Mouse (Mus musculus) left cerebral cortex, adult 11 months (tissue): ENCODE data around the gene Slc10a7.
"Not testable (repeated sequence)": the region's sequence is repeated elsewhere in the genome, so short reads cannot be mapped to it uniquely, and the experiment has no call there.

ENCODE experiments used
- DNase-seq: peaks from one replicate; pipeline ENCODE4 v3.0.0; 2022; ENCODE audit warnings: low spot score

The Slc10a7 gene

DNA sequence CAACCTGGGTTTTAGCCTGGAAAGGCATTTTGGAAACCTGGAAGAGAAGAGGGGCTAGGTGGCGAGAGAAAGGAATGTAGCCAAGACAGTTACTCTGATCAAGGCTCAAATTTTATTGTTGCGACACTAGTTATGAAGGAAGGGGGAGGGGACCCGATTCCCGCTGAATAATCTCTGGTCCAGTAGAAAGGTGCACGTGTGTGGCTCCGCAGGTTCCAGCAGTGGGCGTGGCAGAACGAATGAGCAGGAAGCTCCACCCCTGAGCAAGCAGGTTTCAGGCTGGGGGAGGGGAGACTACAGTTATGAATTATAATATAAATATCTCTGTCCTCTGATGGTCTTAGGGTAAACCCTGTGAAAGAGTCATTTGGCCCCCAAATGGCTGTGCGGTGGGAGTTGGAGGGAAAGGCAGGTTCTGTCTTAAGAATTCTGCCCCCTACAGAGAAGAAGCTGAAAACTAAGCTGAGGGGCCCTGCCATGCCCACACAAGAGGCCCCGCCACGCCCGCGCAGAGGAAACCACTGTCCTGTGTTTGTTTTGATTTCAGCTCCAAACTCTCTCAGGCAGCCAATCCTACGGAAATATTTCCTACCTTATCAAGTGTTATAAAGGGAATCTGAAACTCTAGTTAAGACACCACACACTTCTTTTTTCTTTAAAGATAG is 36.1 kb downstream of the Slc10a7 start:
- DNase-seq: not testable (repeated sequence)

DNA sequence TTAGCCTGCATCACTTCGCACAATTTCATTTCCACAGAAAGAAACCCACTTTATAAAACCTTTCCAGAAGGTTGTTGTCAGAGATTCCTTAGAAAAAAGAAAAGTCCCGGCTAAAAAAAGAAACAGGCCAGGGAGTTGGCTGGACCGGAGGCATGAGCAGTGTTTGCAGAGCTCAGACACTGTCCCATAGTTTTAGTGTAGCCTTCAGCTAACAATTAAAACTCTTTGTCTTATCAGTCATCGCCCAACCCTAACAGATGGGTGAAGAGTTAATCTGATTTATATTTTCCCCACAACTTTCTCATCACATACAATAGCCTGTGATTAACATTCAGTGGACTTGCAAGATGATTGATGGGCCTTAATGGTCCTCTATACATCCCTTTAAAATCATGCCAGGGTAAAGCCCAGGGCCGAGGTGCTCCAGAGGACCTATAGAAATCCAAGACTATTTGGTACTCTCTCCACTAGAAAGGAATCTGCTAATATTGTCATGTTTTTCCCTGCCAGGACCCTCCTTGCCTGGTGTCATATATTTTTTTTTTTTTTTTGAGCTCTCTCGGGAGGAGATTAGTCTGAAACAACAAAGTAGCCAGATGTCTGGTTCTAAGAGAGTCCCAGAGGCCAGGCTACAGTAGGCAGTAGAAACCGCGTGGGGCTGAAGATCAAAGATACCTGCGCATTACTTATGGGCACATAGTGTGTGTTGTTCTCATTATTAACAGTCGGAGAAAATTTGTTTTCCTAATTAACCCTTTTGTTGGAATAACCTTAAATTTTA is 41.0 kb downstream of the Slc10a7 start:
- DNase-seq: no peak

DNA sequence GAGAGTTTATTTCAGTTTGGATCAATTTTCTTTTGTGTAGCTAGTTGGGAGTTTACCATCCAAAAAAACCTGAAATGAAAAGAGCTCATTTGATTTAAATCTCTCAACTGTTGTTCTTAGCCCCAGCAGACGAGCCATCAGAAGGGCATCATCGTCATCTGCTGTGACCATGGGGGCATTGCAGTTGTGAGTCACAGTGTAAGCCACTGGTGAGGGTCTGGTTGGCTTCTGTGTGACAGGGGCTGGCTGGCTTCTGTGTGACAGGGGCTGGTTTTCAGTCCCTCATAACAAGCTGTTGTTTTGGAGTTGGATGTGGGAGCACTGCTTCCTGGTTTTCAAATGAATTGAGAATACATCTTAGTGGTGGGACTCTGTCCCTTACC is 41.6 kb downstream of the Slc10a7 start:
- no peak for DNase-seq

DNA sequence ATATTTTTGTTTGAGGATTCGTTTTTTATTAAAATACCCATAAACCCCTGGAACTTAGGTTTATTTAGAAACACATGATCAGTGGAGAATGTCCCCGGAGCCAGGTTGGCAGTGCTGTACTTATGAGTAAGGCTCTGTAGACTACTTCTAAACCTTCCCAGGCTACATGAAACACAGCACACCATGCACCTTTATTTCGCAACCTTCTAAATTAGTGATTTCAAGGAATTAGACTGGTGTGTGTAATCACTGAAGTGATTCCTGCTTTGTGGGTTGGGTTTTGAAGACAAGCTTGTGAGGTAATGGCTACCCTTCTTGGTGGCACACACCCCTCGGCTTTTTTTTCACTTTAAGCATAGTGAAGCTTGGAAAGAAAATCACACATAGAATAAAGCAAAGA is 46.7 kb downstream of the Slc10a7 start:
- DNase-seq: no peak

DNA sequence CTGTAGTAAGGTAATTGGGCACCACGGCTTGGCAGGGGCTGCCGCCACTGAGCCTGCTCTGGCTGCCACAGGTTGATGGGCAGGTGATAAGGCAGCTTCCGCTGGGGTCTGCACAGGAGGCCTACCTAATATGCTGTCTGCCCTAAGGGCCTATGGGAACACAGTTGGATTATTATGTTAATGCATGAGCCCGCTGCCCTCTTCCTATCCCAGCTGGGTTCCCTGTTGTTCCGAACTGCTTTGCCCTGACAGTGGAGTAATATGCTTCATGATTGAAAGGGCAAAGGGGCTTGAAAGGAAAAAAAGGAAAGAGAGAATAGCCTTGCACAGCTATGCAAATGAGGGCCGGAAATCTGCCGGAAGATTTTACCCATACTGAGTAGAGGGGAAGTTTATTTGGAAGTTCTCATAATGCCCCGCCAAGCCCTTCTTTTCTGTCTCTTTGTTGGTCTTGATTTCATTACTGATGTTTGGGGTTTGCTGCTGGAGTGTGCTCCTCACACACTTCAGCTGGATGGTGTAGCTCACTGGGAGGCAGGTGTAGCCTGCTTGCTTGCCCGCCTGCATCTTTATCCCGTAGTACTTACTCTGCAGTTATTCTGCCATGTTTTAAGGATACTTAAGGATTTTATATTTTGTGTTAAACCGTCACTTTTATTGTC is 47.8 kb downstream of the Slc10a7 start:
- no peak for DNase-seq

DNA sequence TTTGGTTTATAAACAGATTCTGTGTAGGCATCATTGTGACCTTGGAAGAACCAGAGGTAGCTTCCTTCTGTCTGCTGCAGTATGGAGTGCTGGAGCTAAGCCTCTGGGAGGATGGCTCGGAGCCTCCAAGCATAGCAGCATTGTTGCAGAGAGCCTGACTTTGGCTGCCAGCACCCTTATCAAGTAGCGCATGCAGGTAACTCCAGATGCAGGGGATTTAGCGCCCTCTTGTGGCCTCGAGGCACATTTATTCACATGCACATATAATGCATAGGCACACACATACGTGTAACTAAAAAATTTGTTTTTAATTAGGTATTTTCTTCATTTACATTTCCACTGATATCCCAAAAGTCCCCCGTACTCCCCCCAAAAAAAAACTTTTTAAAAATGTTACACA is 52.5 kb downstream of the Slc10a7 start:
- no peak for DNase-seq

DNA sequence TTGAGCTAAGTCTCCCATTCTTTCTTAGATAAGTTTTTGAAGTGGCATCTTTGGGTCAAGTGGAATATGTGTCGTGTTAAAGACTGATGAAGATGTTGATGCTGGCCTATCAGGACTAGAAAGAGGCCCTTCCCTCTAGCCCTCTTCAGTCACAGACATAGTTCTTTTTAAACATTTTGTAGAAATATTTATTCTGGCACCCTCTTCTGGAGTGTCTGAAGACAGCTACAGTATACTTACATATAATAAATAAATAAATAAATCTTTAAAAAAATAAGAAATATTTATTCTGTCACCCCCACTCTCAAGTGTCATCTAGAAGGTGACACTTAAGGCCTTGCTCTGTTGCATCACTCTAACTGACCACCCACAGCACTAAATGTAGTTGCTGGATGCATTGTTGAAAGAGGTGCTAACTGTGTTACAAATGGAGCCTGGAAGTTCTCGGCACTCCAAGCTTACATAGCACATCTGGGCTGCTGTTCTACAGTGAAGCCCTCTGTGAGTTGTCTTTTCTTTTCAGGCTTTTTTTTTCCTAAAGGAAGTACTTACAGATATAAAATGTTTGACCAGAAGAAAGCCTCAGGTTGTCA is 54.4 kb downstream of the Slc10a7 start:
- DNase-seq: no peak

DNA sequence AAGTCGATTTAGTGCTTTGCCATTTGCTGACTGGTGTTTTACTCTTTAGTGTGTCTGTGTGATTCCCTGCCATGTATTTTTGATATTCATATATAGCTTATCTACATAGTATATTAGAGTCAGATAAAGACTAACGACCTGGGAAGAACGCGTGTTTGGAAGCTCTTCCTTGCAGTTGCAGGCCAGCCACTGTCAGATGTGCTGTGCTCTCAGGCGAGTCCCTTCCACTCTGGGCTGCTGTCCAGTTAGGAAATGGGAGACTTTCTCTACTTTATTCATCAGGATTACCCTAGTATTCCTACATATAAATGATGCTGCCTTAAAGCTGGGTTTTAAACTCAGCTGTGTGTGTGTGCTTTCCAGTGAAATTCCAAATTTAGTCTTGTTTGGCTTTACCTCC is 55.1 kb downstream of the Slc10a7 start:
- DNase-seq: no peak

DNA sequence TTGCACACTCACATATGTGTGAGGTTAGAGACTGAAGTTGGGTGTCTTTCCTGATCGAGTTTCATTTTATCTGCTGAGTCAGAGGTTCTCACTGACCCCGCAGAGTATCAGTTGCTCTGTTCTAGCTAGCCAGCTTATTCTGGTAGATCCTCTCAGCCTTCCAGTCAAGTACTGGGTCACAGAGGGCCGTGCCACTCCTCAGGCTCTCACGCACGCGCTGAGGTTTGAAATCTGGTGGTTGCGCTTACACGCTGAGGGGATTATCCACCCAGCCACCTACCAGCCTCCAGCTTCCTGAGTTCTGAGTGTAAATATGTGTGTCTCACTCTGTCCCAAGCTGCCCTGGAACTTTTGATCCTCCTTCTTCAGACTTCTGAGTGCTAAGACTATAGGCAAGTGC is 59.0 kb downstream of the Slc10a7 start:
- DNase-seq: no peak

DNA sequence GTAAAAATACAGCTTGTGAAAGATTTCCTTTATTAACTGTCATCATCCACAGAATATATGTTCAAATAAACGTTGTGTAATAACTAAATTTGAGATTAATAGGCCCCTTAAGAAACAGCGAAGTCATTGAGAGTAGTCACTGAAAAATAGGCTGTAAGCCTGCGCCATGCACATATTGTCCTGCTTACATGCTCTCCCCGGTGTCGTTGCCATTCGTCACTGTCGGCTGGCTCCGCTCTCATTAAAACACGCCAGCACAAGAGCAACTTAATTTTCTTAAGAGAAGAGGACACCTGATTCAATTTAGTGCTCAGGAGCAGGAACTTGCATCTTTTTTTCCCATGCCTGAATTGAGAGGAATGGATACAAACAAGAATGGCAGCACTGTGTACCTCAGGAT is 62.4 kb downstream of the Slc10a7 start:
- no peak for DNase-seq

DNA sequence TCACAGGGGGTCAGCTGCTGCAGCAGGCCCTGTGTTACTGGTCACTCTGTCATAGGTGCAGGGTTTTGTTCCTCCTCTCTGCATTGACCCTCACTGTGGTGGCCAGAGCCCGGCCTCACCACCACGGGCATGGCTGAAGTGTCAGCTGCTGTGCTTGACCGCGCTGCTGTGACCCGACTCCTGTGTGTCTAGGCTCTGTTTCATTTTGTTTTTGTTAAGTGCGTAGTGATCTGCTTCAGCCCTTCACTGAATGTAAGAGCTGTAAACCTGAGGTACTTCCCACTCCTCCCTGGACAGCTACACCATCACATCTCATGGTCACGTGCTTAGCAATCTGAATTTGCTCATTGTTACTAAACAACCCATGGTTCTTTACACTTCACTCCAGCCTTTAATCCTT is 65.1 kb downstream of the Slc10a7 start:
- no peak for DNase-seq

DNA sequence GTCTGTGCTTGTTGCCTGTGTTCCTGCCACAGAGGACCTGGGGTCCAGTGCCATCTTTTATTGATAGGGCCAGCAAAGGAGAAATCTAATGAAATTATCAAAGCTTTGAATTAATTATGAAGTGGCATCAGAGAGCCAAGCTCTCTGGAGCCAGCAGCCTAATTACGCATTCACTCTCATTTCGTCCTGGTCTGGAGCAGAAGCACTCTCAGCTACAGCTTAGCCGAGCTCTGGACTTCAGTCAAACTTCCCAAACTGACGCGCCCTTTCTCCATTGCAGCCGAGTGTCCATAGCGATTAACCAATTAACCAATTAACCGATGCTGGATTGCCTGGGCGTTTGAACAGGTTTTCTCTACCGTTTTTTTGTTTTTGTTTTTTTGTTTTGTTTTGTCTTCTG is 68.4 kb downstream of the Slc10a7 start:
- DNase-seq: no peak

DNA sequence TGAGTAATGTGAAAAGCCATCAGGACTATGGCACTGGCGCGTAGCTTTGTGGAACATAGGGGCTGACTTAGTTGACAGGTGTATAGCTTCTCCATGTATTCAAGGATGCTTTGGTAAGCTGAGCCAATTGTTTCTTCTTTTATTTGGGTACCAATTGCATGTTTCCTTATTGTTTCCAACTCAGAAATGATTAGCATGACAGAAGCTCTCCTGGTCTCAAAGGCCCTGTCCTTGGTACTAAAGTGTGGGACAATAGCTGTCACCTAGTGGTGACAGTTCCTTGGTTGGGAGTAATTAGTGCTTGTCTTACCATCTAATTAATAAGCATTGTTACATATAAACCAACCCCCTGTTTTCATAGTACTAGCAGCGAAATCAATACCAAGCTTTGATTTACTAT is 68.9 kb downstream of the Slc10a7 start:
- DNase-seq: no peak

DNA sequence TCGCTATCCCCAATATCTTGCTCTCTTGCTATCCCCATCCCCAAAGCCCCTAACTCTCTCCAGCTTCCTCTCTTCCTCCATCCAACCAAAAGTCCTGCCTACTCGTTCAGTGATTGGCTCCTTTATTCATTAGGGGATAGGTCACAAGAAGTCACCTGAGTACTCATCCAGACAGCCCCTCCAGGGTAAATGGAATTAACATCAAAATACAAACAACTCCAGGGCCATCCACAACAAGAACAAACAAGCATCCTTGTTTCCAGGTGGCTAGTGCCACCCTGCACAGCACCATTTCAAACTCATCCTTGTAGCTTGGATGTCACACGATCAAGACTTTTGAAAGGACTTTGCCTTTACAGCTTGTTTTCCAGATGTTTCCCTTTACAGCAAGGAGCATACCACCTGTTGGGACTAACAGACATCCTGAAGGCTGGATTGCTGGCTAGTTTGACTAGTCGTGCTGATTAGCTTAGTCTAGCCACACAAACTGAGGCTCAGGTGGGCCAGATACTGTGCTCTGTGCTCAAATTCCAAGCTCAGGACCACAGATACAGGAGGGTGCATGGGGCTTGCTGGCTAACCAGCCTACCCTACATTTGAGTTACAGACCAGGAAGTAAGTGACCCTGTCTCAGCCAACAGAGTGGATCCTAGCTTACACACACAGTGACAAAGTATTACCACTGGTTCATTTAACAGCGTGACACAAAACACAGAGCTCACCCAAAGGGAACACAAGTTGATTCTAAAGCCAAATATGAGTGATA is 75.0 kb downstream of the Slc10a7 start:
- DNase-seq: no peak

DNA sequence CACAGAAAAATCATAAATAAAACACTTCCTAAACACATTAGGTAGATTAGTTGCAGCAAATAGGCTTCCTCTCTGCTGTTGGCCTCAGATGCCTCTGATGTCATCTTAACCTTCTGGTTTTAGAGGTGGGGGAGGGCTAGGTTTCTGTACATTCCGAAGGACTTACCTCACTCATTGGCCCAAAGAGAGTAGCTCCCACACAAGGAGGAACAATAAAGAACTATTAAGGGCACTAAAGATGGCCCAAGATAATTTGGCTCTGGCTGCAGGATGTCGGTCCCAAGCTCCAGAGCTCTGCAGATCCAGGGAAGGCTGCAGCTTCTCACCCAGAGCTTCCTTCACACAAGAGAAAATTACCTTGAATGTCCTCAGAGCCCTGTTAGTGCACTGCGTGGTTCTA is 75.7 kb downstream of the Slc10a7 start:
- DNase-seq: no peak

DNA sequence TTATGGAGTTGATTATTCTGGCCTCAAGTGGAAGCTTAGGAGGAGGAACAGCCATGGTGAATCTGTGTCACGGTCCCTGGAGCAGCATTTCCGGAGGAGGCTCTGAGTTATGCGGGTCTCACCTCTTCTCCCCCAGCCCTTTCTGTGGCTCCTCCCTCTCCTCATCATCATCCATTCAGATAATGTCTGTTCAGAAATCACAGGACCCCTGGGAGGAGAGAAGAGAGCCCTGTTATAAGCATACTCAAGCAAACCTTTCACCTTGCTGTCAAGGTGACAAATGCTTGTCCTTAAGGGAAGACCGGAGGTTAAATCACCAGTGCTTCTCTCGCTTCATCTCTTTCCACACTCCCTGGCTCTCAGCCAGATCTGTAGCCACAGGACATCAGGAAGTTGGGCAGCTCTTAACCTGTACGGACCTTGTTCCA is 86.3 kb downstream of the Slc10a7 start:
- DNase-seq: no peak

DNA sequence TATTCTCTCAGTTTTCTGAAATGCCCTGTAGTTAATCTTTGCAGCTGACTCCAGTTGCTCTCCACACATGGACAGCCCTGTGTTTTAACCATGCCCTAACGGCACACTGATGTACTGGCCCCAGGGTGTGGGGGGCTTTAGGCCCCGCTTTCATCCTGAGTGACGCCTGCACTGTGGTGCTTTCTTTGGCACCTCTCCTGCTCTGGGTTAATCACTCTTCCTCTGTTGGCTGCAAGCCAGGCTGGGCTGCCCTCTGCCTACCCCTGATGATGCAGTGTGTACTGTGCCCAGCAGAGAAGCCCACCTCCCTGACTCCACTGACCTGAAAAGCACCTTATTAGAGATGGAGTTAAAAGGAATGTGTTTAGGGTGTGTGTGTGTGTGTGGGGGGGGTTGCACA is 89.1 kb downstream of the Slc10a7 start:
- DNase-seq: no peak

DNA sequence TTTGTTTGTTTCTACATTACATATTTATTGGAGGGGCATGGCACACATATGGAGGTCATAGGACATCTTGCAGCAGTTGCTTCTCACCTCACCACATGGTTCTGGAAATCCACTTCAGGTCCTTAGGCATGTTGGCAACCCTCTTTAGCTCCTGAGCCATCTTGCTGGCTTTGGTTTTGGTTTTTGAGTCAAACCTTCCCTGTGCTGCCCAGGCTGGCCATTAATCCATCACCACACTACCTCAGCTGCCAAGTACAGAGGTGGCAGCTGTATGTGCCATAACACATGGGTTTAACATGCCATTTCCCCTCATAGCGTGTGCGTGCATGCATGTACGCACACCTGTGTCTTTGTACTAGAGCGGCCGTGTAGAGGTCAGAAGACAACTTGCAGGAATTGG is 93.9 kb downstream of the Slc10a7 start:
- DNase-seq: no peak

DNA sequence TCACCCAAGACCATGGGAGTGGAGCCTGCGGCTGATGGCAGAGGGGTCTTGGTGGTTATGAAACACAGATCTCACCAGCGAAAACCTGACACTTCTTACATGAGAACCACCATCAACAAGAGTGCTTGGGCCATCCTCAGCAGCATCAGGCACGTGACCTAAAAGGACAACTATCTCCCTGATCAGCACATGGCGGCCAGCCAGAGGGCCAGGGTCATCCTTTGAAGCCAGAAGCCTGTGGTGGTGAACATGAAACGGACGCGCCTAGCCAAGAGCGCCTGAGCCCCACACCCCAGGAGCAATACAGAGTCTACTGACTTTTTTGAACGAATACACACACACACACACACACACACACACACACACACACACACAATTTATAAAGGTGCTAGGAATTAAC is 95.3 kb downstream of the Slc10a7 start:
- DNase-seq: no peak

DNA sequence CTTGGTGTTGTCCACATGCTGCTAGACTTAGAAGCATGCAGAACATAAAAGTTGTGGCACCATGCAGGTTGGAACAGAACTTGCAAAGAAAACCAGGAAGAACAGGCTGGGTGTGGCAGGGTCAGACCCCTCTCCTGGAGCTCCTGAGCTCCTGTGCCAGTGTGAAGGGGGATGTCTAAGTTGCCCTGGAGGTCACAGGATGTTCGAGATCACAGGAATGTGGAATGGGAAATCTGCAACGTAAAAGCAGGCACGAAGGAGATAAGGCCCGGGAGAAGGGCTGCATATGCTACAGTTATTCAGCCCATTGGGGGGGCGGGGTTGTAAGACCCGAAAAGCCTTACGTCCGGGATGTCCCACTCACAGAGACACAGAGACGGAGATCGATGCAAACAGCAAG is 100.2 kb downstream of the Slc10a7 start:
- DNase-seq: no peak

DNA sequence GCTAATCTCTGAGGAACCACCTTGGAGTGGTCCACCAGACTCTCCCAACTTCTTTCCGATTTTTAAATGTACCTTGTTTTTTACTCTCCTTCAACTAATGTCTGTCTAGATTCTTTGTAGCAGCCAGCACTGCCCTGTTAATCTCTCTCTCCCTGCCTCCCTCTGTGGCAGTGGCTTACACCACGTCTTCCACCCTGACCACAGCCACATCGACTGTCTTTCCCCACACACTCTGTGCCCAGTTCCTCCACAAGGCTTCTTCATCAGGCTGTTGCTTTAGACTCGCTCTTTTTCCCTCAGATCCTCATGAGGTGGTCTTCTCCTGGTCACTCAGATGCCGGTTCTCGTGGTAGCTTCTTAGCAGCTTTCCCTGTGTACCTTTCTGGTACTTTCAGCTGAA is 101.9 kb downstream of the Slc10a7 start:
- DNase-seq: no peak

DNA sequence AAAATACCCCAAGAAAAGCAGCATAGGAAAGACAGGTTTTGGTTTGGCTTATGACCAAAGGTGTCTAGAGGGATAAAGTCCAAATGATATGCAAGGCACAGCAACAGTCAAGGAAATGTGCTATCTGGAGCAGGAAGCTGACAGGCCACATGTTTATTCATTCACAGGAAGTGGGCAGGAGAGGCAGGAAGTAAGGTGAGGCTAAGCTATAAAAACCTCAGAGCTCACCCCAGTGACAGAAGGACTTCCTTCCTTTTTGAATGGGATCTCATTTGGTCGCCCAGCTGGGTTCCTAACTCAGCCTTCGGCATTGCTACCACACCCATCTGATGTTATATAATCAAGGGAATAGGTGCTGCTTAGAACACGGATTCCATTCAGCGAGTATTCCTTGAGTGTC is 113.2 kb downstream of the Slc10a7 start:
- DNase-seq: no peak
